Mouse (Mus musculus): ENCODE measurements around the gene Uchl1. TPM values are rescaled to one million over a fixed set of nuclear protein-coding genes. Genes with fewer than 3 reads are reported as not detected.

Uchl1 gene
- polyA plus RNA-seq, 1 experiment from 2014 or later: 18.3 TPM

GRCm38 (mm10) chr5:66686863-66687262 is 11.0 kb downstream of the Uchl1 start:
- Histone ChIP-seq H3K4me1 (ENCODE audit: insufficient read depth, low read depth, low read length) (no peaks in the 10 kb centered on the region), H3K27me3 (replicated peaks; ENCODE audit: insufficient read depth, low read length) (no peaks in the 10 kb centered on the region), H3K4me3 (ENCODE audit: low read depth, low read length) (no peak overlapping the region), H3K36me3 (ENCODE audit: insufficient read depth, low read length) (no peaks in the 10 kb centered on the region), H3K27ac (ENCODE audit: low read length) (no peak overlapping the region), H3K9me3 (ENCODE audit: low read length) (no peaks in the 10 kb centered on the region), H3K9ac (replicated peaks; ENCODE audit: low read depth) (no peak overlapping the region), H3K4me2 (replicated peaks; ENCODE audit: low read depth, low read length) (no peak overlapping the region)
- DNase-seq (ENCODE audit: low spot score) (no peak), ATAC-seq (no peak)
- 84% methylated on average over 13 of the region's 13 CpGs for WGBS
- TF ChIP-seq CTCF (IDR thresholded peaks at IDR 0.05) (peak; percentile 34), EP300 (IDR thresholded peaks at IDR 0.05) (no peak)

- H3K4me3 ChIP-seq (ENCODE audit: low read depth, low read length): no peak overlapping the region
- H3K4me2 ChIP-seq (replicated peaks; ENCODE audit: low read depth, low read length): no peak overlapping the region
- no peaks in the 10 kb centered on the region for H3K36me3 ChIP-seq (ENCODE audit: insufficient read depth, low read length)
- ATAC-seq: no peak
- no peaks in the 10 kb centered on the region for H3K27me3 ChIP-seq (replicated peaks; ENCODE audit: insufficient read depth, low read length)
- no peak overlapping the region for H3K27ac ChIP-seq (ENCODE audit: low read length)
- no peak for DNase-seq (ENCODE audit: low spot score)
- TF ChIP-seq EP300 (IDR thresholded peaks at IDR 0.05): no peak
- no peak for TF ChIP-seq CTCF (IDR thresholded peaks at IDR 0.05)
- 83% methylated on average over 9 of the region's 9 CpGs for WGBS
- no peaks in the 10 kb centered on the region for H3K9me3 ChIP-seq (ENCODE audit: low read length)
- H3K9ac ChIP-seq (replicated peaks; ENCODE audit: low read depth): no peak overlapping the region
- H3K4me1 ChIP-seq (ENCODE audit: insufficient read depth, low read depth, low read length): no peaks in the 10 kb centered on the region
These were observed 11.8 kb downstream of the Uchl1 start for GRCm38 (mm10) chr5:66687737-66688136.

- Histone ChIP-seq H3K36me3 (ENCODE audit: insufficient read depth, low read length) (no peaks in the 10 kb centered on the region), H3K27me3 (replicated peaks; ENCODE audit: insufficient read depth, low read length) (no peaks in the 10 kb centered on the region), H3K4me2 (replicated peaks; ENCODE audit: low read depth, low read length) (no peak overlapping the region), H3K9ac (replicated peaks; ENCODE audit: low read depth) (no peak overlapping the region), H3K27ac (ENCODE audit: low read length) (no peak overlapping the region), H3K4me1 (ENCODE audit: insufficient read depth, low read depth, low read length) (no peaks in the 10 kb centered on the region), H3K4me3 (ENCODE audit: low read depth, low read length) (no peak overlapping the region), H3K9me3 (ENCODE audit: low read length) (no peaks in the 10 kb centered on the region)
- ATAC-seq: no peak
- WGBS: 91% methylated on average over 5 of the region's 5 CpGs
- no peak for DNase-seq (ENCODE audit: low spot score)
- no peak for TF ChIP-seq EP300 (IDR thresholded peaks at IDR 0.05)
These were observed 12.4 kb downstream of the Uchl1 start for GRCm38 (mm10) chr5:66688286-66688685.

- peak; percentile 25 for DNase-seq (ENCODE audit: low spot score)
- Histone ChIP-seq H3K9ac (replicated peaks; ENCODE audit: low read depth) (no peak overlapping the region), H3K27ac (ENCODE audit: low read length) (no peak overlapping the region), H3K9me3 (ENCODE audit: low read length) (no peaks in the 10 kb centered on the region), H3K4me1 (ENCODE audit: insufficient read depth, low read depth, low read length) (no peaks in the 10 kb centered on the region), H3K27me3 (replicated peaks; ENCODE audit: insufficient read depth, low read length) (no peaks in the 10 kb centered on the region), H3K4me3 (ENCODE audit: low read depth, low read length) (no peak overlapping the region), H3K36me3 (ENCODE audit: insufficient read depth, low read length) (no peaks in the 10 kb centered on the region), H3K4me2 (replicated peaks; ENCODE audit: low read depth, low read length) (no peak overlapping the region)
- peak; percentile 43 for ATAC-seq
- TF ChIP-seq EP300 (IDR thresholded peaks at IDR 0.05) (no peak), CTCF (IDR thresholded peaks at IDR 0.05) (no peak)
- WGBS: 80% methylated on average over 9 of the region's 9 CpGs
These were observed 13.9 kb downstream of the Uchl1 start for GRCm38 (mm10) chr5:66689796-66690195.

GRCm38 (mm10) chr5:66693231-66693630 is 17.3 kb downstream of the Uchl1 start:
- Histone ChIP-seq H3K27me3 (replicated peaks; ENCODE audit: insufficient read depth, low read length) (no peaks in the 10 kb centered on the region), H3K9ac (replicated peaks; ENCODE audit: low read depth) (no peak overlapping the region), H3K4me3 (ENCODE audit: low read depth, low read length) (no peak overlapping the region), H3K27ac (ENCODE audit: low read length) (no peak overlapping the region), H3K4me2 (replicated peaks; ENCODE audit: low read depth, low read length) (no peak overlapping the region), H3K9me3 (ENCODE audit: low read length) (no peaks in the 10 kb centered on the region), H3K36me3 (ENCODE audit: insufficient read depth, low read length) (no peaks in the 10 kb centered on the region), H3K4me1 (ENCODE audit: insufficient read depth, low read depth, low read length) (no peaks in the 10 kb centered on the region)
- DNase-seq (ENCODE audit: low spot score): no peak
- 65% methylated on average over 4 of the region's 4 CpGs for WGBS
- ATAC-seq: no peak
- TF ChIP-seq EP300 (IDR thresholded peaks at IDR 0.05): no peak

- Histone ChIP-seq H3K27ac (ENCODE audit: low read length) (no peak overlapping the region), H3K9me3 (ENCODE audit: low read length) (no peaks in the 10 kb centered on the region), H3K36me3 (ENCODE audit: insufficient read depth, low read length) (no peaks in the 10 kb centered on the region), H3K9ac (replicated peaks; ENCODE audit: low read depth) (no peak overlapping the region), H3K4me1 (ENCODE audit: insufficient read depth, low read depth, low read length) (no peaks in the 10 kb centered on the region), H3K4me2 (replicated peaks; ENCODE audit: low read depth, low read length) (no peak overlapping the region), H3K4me3 (ENCODE audit: low read depth, low read length) (no peak overlapping the region), H3K27me3 (replicated peaks; ENCODE audit: insufficient read depth, low read length) (no peaks in the 10 kb centered on the region)
- peak; percentile 78 for DNase-seq (ENCODE audit: low spot score)
- TF ChIP-seq CTCF (IDR thresholded peaks at IDR 0.05) (peak; percentile 92), EP300 (IDR thresholded peaks at IDR 0.05) (no peak)
- no peak; the same call in 1 of the 2 replicates for ATAC-seq
These were observed 21.2 kb downstream of the Uchl1 start for GRCm38 (mm10) chr5:66697119-66697518.

GRCm38 (mm10) chr5:66699911-66700310 is 24.0 kb downstream of the Uchl1 start:
- H3K9ac ChIP-seq (replicated peaks; ENCODE audit: low read depth): no peak overlapping the region
- H3K4me1 ChIP-seq (ENCODE audit: insufficient read depth, low read depth, low read length): no peaks in the 10 kb centered on the region; the same call in 1 of the 2 replicates
- TF ChIP-seq CTCF (IDR thresholded peaks at IDR 0.05) (peak; percentile 0; the same call in 1 of the 2 replicates), EP300 (IDR thresholded peaks at IDR 0.05) (peak; percentile 74)
- no peaks in the 10 kb centered on the region for H3K27me3 ChIP-seq (replicated peaks; ENCODE audit: insufficient read depth, low read length)
- DNase-seq (ENCODE audit: low spot score) (peak; percentile 72), ATAC-seq (peak; percentile 80)
- 34% methylated on average over 6 of the region's 6 CpGs for WGBS
- H3K27ac ChIP-seq (ENCODE audit: low read length): no peak overlapping the region
- H3K4me2 ChIP-seq (replicated peaks; ENCODE audit: low read depth, low read length): no peak overlapping the region
- no peak overlapping the region for H3K4me3 ChIP-seq (ENCODE audit: low read depth, low read length)
- H3K36me3 ChIP-seq (ENCODE audit: insufficient read depth, low read length): no peaks in the 10 kb centered on the region
- H3K9me3 ChIP-seq (ENCODE audit: low read length): no peaks in the 10 kb centered on the region

Data from lung, postnatal 0 days (tissue).